Mouse (Mus musculus) testis, adult 2 months (tissue): Measurements from ENCODE around the gene Slitrk1.

Experiments used
- CTCF ChIP-seq: fragments of 200-500 bp; IDR thresholded peaks from 2 replicates; pipeline ENCODE4 v1.5.1; 2012; ENCODE audit warnings: low read depth, mild to moderate bottlenecking, inconsistent platforms, low read length, moderate library complexity; ENCODE audit not compliant: control insufficient read depth, insufficient read depth, insufficient replicate concordance
- POLR2A ChIP-seq: fragments of 200-500 bp; IDR thresholded peaks from 2 replicates; pipeline ENCODE4 v1.6.1; 2012; ENCODE audit warnings: low read depth, mild to moderate bottlenecking, inconsistent platforms, low read length, moderate library complexity; ENCODE audit not compliant: control insufficient read depth

DNA sequence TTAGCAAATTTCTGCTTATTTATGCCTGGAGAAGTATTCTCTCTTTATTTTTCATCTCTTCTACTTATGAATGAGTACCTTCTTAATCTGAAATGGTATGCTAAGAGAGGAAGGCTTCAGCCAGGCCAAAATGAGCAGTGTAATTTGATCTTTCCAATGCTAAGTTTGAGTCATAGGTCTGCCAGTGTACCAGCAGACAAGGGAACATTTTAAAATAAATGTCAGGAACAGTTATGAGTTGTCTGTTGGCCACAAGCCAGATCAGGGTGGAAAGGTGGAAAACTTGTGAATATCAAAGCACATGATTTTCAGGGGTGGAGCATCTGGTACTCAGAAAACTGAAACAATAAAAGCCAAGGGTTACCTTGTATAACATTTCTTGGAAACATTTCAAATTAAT, 46.1 kb downstream of the Slitrk1 start:
- TF ChIP-seq CTCF = no peak
- TF ChIP-seq POLR2A = no peak
